Mouse (Mus musculus) liver, embryonic 13.5 days (tissue): ENCODE measurements around the gene Mogs. TPM values are rescaled to one million over a fixed set of nuclear protein-coding genes. Genes with fewer than 3 reads are reported as not detected.
A peak's percentile ranks its signal among the peaks of the same experiment; 100 is the strongest.

Experiments
- ATAC-seq: fragments of 200-750 bp; cut with Nextera tagmentation; 2 replicates; pipeline ENCODE4 v1.8.0; 2017; ENCODE audit warnings: low read depth, mild to moderate bottlenecking, moderate number of reproducible peaks, moderate library complexity
- DNase-seq: peaks from one replicate; pipeline ENCODE4 v3.0.0; 2022
- H3K27ac ChIP-seq: fragments of 300-500 bp; sonication (generic); 2 replicates; pipeline ENCODE4 v1.5.1; 2015; ENCODE audit warnings: moderate library complexity, mild to moderate bottlenecking, inconsistent platforms
- H3K27me3 ChIP-seq: fragments of 300-500 bp; sonication (generic); 2 replicates; pipeline ENCODE4 v1.6.1; 2015; ENCODE audit warnings: mild to moderate bottlenecking, inconsistent platforms
- H3K36me3 ChIP-seq: fragments of 300-500 bp; sonication (generic); 2 replicates; pipeline ENCODE4 v1.6.1; 2015; ENCODE audit warnings: mild to moderate bottlenecking, inconsistent platforms
- H3K4me1 ChIP-seq: fragments of 300-500 bp; sonication (generic); replicated peaks from 2 replicates; pipeline ENCODE4 v1.6.1; 2015; ENCODE audit warnings: inconsistent platforms
- H3K4me2 ChIP-seq: fragments of 300-500 bp; sonication (generic); 2 replicates; pipeline ENCODE4 v1.6.1; 2015; ENCODE audit warnings: inconsistent platforms, mild to moderate bottlenecking, moderate library complexity
- H3K4me3 ChIP-seq: fragments of 300-500 bp; sonication (generic); replicated peaks from 2 replicates; pipeline ENCODE4 v1.5.1; 2015; ENCODE audit warnings: mild to moderate bottlenecking, inconsistent platforms
- H3K9ac ChIP-seq: fragments of 300-500 bp; sonication (generic); 2 replicates; pipeline ENCODE4 v1.6.1; 2015; ENCODE audit warnings: mild to moderate bottlenecking, inconsistent platforms
- H3K9me3 ChIP-seq: fragments of 300-500 bp; sonication (generic); replicated peaks from 2 replicates; pipeline ENCODE4 v1.6.1; 2016; ENCODE audit warnings: inconsistent platforms
- WGBS: fragments of 180-500 bp; shearing (Covaris S2); methylation state at CpG from one replicate; pipeline ENCODE4 v1.1.7; 2015; ENCODE audit not compliant: insufficient replicate concordance; 5-methylcytosine and 5-hydroxymethylcytosine counted together
- polyA plus RNA-seq: library from polyadenylated mRNA; unstranded; fragments of >200 nt; fragmentation: Nextera tagmentation; extraction: Ambion mirVana; gene quantifications from 2 replicates; pipeline ENCODE4 v1.2.1, GENCODE M21; 2015

Gene Mogs
- polyA plus RNA-seq, 1 experiment from 2014 or later, result 46.7 TPM

- ATAC-seq, result peak; percentile 32
- Histone ChIP-seq H3K9ac (peak overlapping the region; percentile 73; the same call in 1 of the 2 replicates), H3K4me1 (peaks cover 52% of the 10 kb centered on the region), H3K36me3 (no peaks in the 10 kb centered on the region), H3K4me3 (peak overlapping the region; percentile 59), H3K27me3 (peaks cover 74% of the 10 kb centered on the region), H3K4me2 (peak overlapping the region; percentile 69), H3K27ac (peak overlapping the region; percentile 88), H3K9me3 (no peaks in the 10 kb centered on the region)
- no peak for DNase-seq
- 2% methylated on average over 11 of the region's 11 CpGs for WGBS
These were observed 22.8 kb downstream of the Mogs start for GRCm38 (mm10) chr6:83138056-83138455.

- H3K9ac ChIP-seq, result no peak overlapping the region
- H3K27ac ChIP-seq, result no peak overlapping the region
- peaks cover 46% of the 10 kb centered on the region for H3K4me1 ChIP-seq
- no peaks in the 10 kb centered on the region for H3K9me3 ChIP-seq
- DNase-seq (no peak), ATAC-seq (no peak)
- H3K27me3 ChIP-seq, result peaks cover 68% of the 10 kb centered on the region
- 85% methylated on average over 8 of the region's 8 CpGs for WGBS
- H3K4me2 ChIP-seq, result no peak overlapping the region
- no peaks in the 10 kb centered on the region for H3K36me3 ChIP-seq
- no peak overlapping the region for H3K4me3 ChIP-seq
These were observed 24.7 kb downstream of the Mogs start for GRCm38 (mm10) chr6:83140044-83140443.

GRCm38 (mm10) chr6:83141636-83142035, 26.3 kb downstream of the Mogs start:
- no peak overlapping the region for H3K4me3 ChIP-seq
- H3K9ac ChIP-seq, result no peak overlapping the region
- H3K27me3 ChIP-seq, result peaks cover 53% of the 10 kb centered on the region
- H3K4me1 ChIP-seq, result peaks cover 33% of the 10 kb centered on the region
- no peak for ATAC-seq
- H3K27ac ChIP-seq, result no peak overlapping the region
- DNase-seq, result no peak
- H3K4me2 ChIP-seq, result peak overlapping the region; percentile 51; the same call in 1 of the 2 replicates
- no peaks in the 10 kb centered on the region for H3K9me3 ChIP-seq
- WGBS, result 43% methylated on average over 4 of the region's 4 CpGs
- H3K36me3 ChIP-seq, result no peaks in the 10 kb centered on the region

GRCm38 (mm10) chr6:83142211-83142731, 27.0 kb downstream of the Mogs start:
- H3K27ac ChIP-seq, result no peak overlapping the region
- H3K27me3 ChIP-seq, result peaks cover 46% of the 10 kb centered on the region
- H3K4me3 ChIP-seq, result peak overlapping the region; percentile 24; the same call in 1 of the 2 replicates
- peaks cover 26% of the 10 kb centered on the region for H3K4me1 ChIP-seq
- 7% methylated on average over 41 of the region's 41 CpGs for WGBS
- no peak for DNase-seq
- no peaks in the 10 kb centered on the region for H3K36me3 ChIP-seq
- no peak for ATAC-seq
- H3K9ac ChIP-seq, result peak overlapping the region; percentile 5; the same call in 1 of the 2 replicates
- no peaks in the 10 kb centered on the region for H3K9me3 ChIP-seq
- peak overlapping the region; percentile 51 for H3K4me2 ChIP-seq

- ATAC-seq (no peak), DNase-seq (no peak)
- no peak overlapping the region for H3K4me3 ChIP-seq
- 60% methylated on average over 11 of the region's 11 CpGs for WGBS
- 0 out of 2 replicates have a peak, but pooled peaks cover under 1% of the 10 kb centered on the region for H3K36me3 ChIP-seq
- peaks cover 40% of the 10 kb centered on the region for H3K27me3 ChIP-seq
- H3K4me1 ChIP-seq, result peaks cover 20% of the 10 kb centered on the region
- H3K9ac ChIP-seq, result no peak overlapping the region
- no peak overlapping the region for H3K4me2 ChIP-seq
- no peak overlapping the region for H3K27ac ChIP-seq
- no peaks in the 10 kb centered on the region for H3K9me3 ChIP-seq
These were observed 27.6 kb downstream of the Mogs start for GRCm38 (mm10) chr6:83142886-83143285.

- peaks cover 8% of the 10 kb centered on the region for H3K4me1 ChIP-seq
- H3K27me3 ChIP-seq, result peaks cover 21% of the 10 kb centered on the region
- no peaks in the 10 kb centered on the region for H3K9me3 ChIP-seq
- no peak overlapping the region for H3K27ac ChIP-seq
- no peak for ATAC-seq
- no peak overlapping the region for H3K4me2 ChIP-seq
- no peak for DNase-seq
- H3K36me3 ChIP-seq, result peaks cover 15% of the 10 kb centered on the region
- H3K4me3 ChIP-seq, result no peak overlapping the region
- H3K9ac ChIP-seq, result no peak overlapping the region
- WGBS, result 44% methylated on average over 2 of the region's 2 CpGs
These were observed 29.9 kb downstream of the Mogs start for GRCm38 (mm10) chr6:83145209-83145608.

- Histone ChIP-seq H3K4me2 (no peak overlapping the region), H3K27me3 (peaks cover 21% of the 10 kb centered on the region), H3K9me3 (no peaks in the 10 kb centered on the region), H3K4me3 (no peak overlapping the region), H3K36me3 (peaks cover 15% of the 10 kb centered on the region), H3K4me1 (peaks cover 8% of the 10 kb centered on the region), H3K9ac (no peak overlapping the region; the same call in 1 of the 2 replicates), H3K27ac (no peak overlapping the region; the same call in 1 of the 2 replicates)
- ATAC-seq, result no peak
- 52% methylated on average over 9 of the region's 9 CpGs for WGBS
- no peak for DNase-seq
These were observed 30.5 kb downstream of the Mogs start for GRCm38 (mm10) chr6:83145805-83146204.

GRCm38 (mm10) chr6:83147280-83147679, 32.0 kb downstream of the Mogs start:
- Histone ChIP-seq H3K4me1 (peaks cover 12% of the 10 kb centered on the region), H3K36me3 (peaks cover 15% of the 10 kb centered on the region), H3K27ac (no peak overlapping the region), H3K27me3 (peaks cover 12% of the 10 kb centered on the region), H3K9me3 (no peaks in the 10 kb centered on the region), H3K9ac (no peak overlapping the region), H3K4me2 (no peak overlapping the region), H3K4me3 (no peak overlapping the region)
- 58% methylated on average over 7 of the region's 7 CpGs for WGBS
- DNase-seq (no peak), ATAC-seq (no peak)

- 38% methylated on average over 8 of the region's 8 CpGs for WGBS
- H3K36me3 ChIP-seq, result peaks cover 15% of the 10 kb centered on the region
- no peak for ATAC-seq
- H3K9me3 ChIP-seq, result no peaks in the 10 kb centered on the region
- peaks cover 28% of the 10 kb centered on the region for H3K4me1 ChIP-seq
- H3K27me3 ChIP-seq, result peaks cover 47% of the 10 kb centered on the region
- H3K9ac ChIP-seq, result no peak overlapping the region
- no peak overlapping the region for H3K4me2 ChIP-seq
- DNase-seq, result no peak
- no peak overlapping the region for H3K27ac ChIP-seq
- no peak overlapping the region for H3K4me3 ChIP-seq
These were observed 36.4 kb downstream of the Mogs start for GRCm38 (mm10) chr6:83151721-83152120.

- Histone ChIP-seq H3K4me2 (no peak overlapping the region), H3K27ac (no peak overlapping the region), H3K9ac (no peak overlapping the region), H3K9me3 (no peaks in the 10 kb centered on the region), H3K27me3 (peaks cover 55% of the 10 kb centered on the region), H3K4me3 (no peak overlapping the region), H3K4me1 (peaks cover 28% of the 10 kb centered on the region), H3K36me3 (peaks cover 13% of the 10 kb centered on the region)
- ATAC-seq (no peak), DNase-seq (no peak)
- WGBS, result 74% methylated on average over 12 of the region's 12 CpGs
These were observed 37.7 kb downstream of the Mogs start for GRCm38 (mm10) chr6:83153038-83153437.

GRCm38 (mm10) chr6:83153485-83153884, 38.2 kb downstream of the Mogs start:
- no peak for DNase-seq
- Histone ChIP-seq H3K9ac (no peak overlapping the region), H3K36me3 (peaks cover 10% of the 10 kb centered on the region), H3K27ac (no peak overlapping the region), H3K4me3 (no peak overlapping the region), H3K9me3 (no peaks in the 10 kb centered on the region), H3K27me3 (peaks cover 55% of the 10 kb centered on the region), H3K4me1 (peaks cover 28% of the 10 kb centered on the region), H3K4me2 (no peak overlapping the region)
- ATAC-seq, result no peak
- WGBS, result 62% methylated on average over 5 of the region's 5 CpGs
